Mouse (Mus musculus) liver, embryonic 15.5 days (tissue): ENCODE measurements around the gene Smyd5. TPM values are rescaled to one million over a fixed set of nuclear protein-coding genes. Genes with fewer than 3 reads are reported as not detected.
A peak's percentile ranks its signal among the peaks of the same experiment; 100 is the strongest.
"Not testable (repeated sequence)": the region's sequence is repeated elsewhere in the genome, so short reads cannot be mapped to it uniquely, and the experiment has no call there.

Source experiments
- ATAC-seq: fragments of 200-750 bp; cut with Nextera tagmentation; 2 replicates; pipeline ENCODE4 v1.8.0; 2017; ENCODE audit warnings: moderate number of reproducible peaks, mild to moderate bottlenecking, moderate library complexity; ENCODE audit not compliant: insufficient read depth
- H3K27ac ChIP-seq: fragments of 300-500 bp; sonication (generic); replicated peaks from 2 replicates; pipeline ENCODE4 v1.5.1; 2015; ENCODE audit warnings: mild to moderate bottlenecking, inconsistent platforms
- H3K27me3 ChIP-seq: fragments of 300-500 bp; sonication (generic); 2 replicates; pipeline ENCODE4 v1.6.1; 2015; ENCODE audit warnings: mild to moderate bottlenecking, inconsistent platforms
- H3K36me3 ChIP-seq: fragments of 300-500 bp; sonication (generic); replicated peaks from 2 replicates; pipeline ENCODE4 v1.6.1; 2015; ENCODE audit warnings: moderate library complexity, mild to moderate bottlenecking, inconsistent platforms
- H3K4me1 ChIP-seq: fragments of 300-500 bp; sonication (generic); replicated peaks from 2 replicates; pipeline ENCODE4 v1.6.1; 2015; ENCODE audit warnings: inconsistent platforms
- H3K4me2 ChIP-seq: fragments of 300-500 bp; sonication (generic); 2 replicates; pipeline ENCODE4 v1.6.1; 2015; ENCODE audit warnings: moderate library complexity, mild to moderate bottlenecking, inconsistent platforms
- H3K4me3 ChIP-seq: fragments of 300-500 bp; sonication (generic); replicated peaks from 2 replicates; pipeline ENCODE4 v1.5.1; 2015; ENCODE audit warnings: mild to moderate bottlenecking, inconsistent platforms
- H3K9ac ChIP-seq: fragments of 300-500 bp; sonication (generic); 2 replicates; pipeline ENCODE4 v1.6.1; 2015; ENCODE audit warnings: moderate library complexity, mild to moderate bottlenecking, inconsistent platforms
- H3K9me3 ChIP-seq: fragments of 300-500 bp; sonication (generic); replicated peaks from 2 replicates; pipeline ENCODE4 v1.6.1; 2016; ENCODE audit warnings: inconsistent platforms
- WGBS: fragments of 180-500 bp; shearing (Covaris S2); methylation state at CpG from one replicate; pipeline ENCODE4 v1.1.7; 2015; ENCODE audit warnings: mixed read lengths; ENCODE audit not compliant: insufficient replicate concordance; 5-methylcytosine and 5-hydroxymethylcytosine counted together
- polyA plus RNA-seq: library from polyadenylated mRNA; unstranded; fragments of >200 nt; fragmentation: Nextera tagmentation; extraction: Ambion mirVana; gene quantifications from 2 replicates; pipeline ENCODE4 v1.2.1, GENCODE M21; 2015

The Smyd5 gene
- polyA plus RNA-seq, 1 experiment from 2014 or later = 20.1 TPM

DNA sequence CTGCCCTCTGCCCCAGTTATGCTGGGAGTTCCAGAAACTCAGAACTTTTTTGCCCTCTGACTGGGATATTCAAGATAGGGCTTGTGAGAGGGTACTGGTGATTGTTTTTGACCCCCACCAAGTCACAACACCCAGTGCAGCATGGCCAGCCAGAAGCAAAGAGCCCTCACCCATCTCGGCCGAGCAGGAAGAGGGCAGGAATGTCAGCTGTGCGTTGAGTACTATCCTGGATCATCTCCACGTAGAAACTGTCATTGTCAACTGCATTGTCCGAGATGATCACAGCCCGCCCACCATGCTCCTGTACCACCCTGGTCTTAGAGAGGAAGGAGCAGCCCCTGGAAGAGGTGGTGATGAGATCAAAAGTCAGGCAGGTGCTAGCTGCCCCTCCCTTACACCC lies 15.6 kb downstream of the Smyd5 start:
- Histone ChIP-seq H3K4me3 (no peak overlapping the region), H3K27me3 (no peaks in the 10 kb centered on the region), H3K4me1 (peaks cover 15% of the 10 kb centered on the region), H3K4me2 (no peak overlapping the region), H3K27ac (no peak overlapping the region), H3K9ac (no peak overlapping the region), H3K9me3 (no peaks in the 10 kb centered on the region), H3K36me3 (peaks cover 41% of the 10 kb centered on the region)
- 81% methylated on average over 6 of the region's 6 CpGs for WGBS
- ATAC-seq = no peak

DNA sequence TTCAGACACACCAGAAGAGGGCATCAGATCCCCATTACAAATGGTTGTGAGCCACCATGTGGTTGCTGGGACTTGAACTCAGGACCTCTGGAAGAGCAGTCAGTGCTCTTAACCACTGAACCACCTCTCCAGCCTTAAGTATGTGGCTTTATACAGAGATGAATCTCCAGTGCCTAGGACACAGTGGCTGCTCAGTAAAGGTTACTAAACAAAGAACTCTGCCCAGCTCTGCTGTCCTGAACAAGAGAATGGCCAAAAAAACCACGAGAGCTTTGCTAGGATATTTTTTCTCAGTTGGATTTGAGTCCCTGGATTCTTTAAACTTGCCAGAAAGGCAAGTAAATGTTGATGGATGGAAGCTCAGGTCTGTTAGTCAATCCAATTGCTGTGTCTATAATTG lies 18.4 kb downstream of the Smyd5 start:
- Histone ChIP-seq H3K9ac (peak overlapping the region; percentile 90), H3K36me3 (peaks cover 29% of the 10 kb centered on the region), H3K27ac (peak overlapping the region; percentile 89; the same call in 1 of the 2 replicates), H3K4me1 (peaks cover 41% of the 10 kb centered on the region), H3K4me3 (peak overlapping the region; percentile 81), H3K4me2 (peak overlapping the region; percentile 100)
- ATAC-seq, H3K9me3 ChIP-seq, H3K27me3 ChIP-seq: not testable (repeated sequence)
- WGBS = 34% methylated on average over 1 of the region's 1 CpGs

GRCm38 (mm10) chr6:85450697-85451663 lies 19.2 kb downstream of the Smyd5 start, which contains the start of gene Cct7:
Gene Cct7, plus strand, starts transcription at chr6:85451514.
- peak within 1 kb of the TSS; percentile 90 for H3K9ac ChIP-seq
- peak within 1 kb of the TSS; percentile 100 for H3K4me2 ChIP-seq
- no peaks in the 10 kb centered on the region for H3K27me3 ChIP-seq
- under 1% methylated on average over 96 of the region's 96 CpGs for WGBS
- H3K4me1 ChIP-seq = peaks cover 47% of the 10 kb centered on the region
- no peaks in the 10 kb centered on the region for H3K9me3 ChIP-seq
- H3K27ac ChIP-seq = peak within 1 kb of the TSS; percentile 95
- H3K36me3 ChIP-seq = peaks cover 20% of the 10 kb centered on the region
- peak; percentile 95 for ATAC-seq
- H3K4me3 ChIP-seq = peak within 1 kb of the TSS; percentile 81

DNA sequence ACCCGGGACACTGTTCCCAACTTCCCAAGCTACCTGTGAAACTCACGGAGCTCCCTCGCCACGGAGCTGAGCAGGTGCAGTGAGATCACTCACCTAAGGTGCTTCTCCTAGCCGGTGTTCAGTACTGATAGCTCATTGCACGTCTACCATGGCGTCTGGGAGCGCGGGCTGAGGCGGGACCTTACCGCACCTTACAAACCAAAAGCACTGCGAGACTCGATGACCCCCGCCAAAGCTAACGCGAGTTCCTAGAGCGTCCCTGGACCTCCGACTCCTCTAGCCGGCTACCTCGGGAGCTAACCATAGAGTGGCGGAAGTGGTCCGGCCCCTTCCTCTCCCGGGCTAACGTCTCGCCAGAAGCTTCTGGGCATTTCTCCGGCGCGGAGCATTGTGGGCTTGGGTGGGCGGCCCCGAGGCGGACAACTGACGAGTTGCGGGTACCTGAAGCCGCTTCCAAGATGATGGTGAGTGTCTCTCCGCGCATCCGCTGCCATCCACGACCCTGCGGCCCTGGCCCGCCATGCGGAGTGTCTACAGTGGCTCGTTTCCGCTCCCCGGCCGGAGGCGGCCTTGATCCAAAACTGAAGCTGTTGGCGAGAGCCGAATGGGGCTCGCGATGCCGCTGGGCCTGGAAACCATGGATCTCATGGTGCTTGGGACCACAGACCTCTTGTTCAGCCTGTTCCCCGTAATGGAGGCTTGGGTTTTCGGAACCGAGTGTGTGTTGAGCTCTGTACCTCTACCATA lies 20.0 kb downstream of the Smyd5 start, which contains the start of gene Pradc1:
Gene Pradc1, minus strand, starts transcription at position 307 of the 747 bp plus-strand sequence.
- H3K4me3 ChIP-seq = peak within 1 kb of the TSS; percentile 81

GRCm38 (mm10) chr6:85452411-85452665 lies 20.5 kb downstream of the Smyd5 start:
- Histone ChIP-seq H3K9ac (peak overlapping the region; percentile 84), H3K4me2 (peak overlapping the region; percentile 100), H3K36me3 (peaks cover 7% of the 10 kb centered on the region; the same call in 1 of the 2 replicates), H3K4me3 (peak overlapping the region; percentile 81), H3K9me3 (no peaks in the 10 kb centered on the region), H3K4me1 (peaks cover 60% of the 10 kb centered on the region), H3K27me3 (no peaks in the 10 kb centered on the region), H3K27ac (peak overlapping the region; percentile 95)
- ATAC-seq = no peak
- WGBS = under 1% methylated on average over 15 of the region's 15 CpGs

More for the DNA sequence above, 20.0 kb downstream of the Smyd5 start, which contains the start of gene Pradc1:
- peaks cover 12% of the 10 kb centered on the region; the same call in 1 of the 2 replicates for H3K36me3 ChIP-seq
- H3K9me3 ChIP-seq = no peaks in the 10 kb centered on the region
- H3K4me1 ChIP-seq = peaks cover 56% of the 10 kb centered on the region
- peak within 1 kb of the TSS; percentile 100 for H3K4me2 ChIP-seq
- WGBS = under 1% methylated on average over 54 of the region's 54 CpGs
- ATAC-seq = peak; percentile 74
- no peaks in the 10 kb centered on the region for H3K27me3 ChIP-seq
- H3K9ac ChIP-seq = peak within 1 kb of the TSS; percentile 90
- H3K27ac ChIP-seq = peak within 1 kb of the TSS; percentile 95

- Histone ChIP-seq H3K4me2 (peak overlapping the region; percentile 100), H3K9ac (peak overlapping the region; percentile 84), H3K27ac (peak overlapping the region; percentile 95), H3K27me3 (no peaks in the 10 kb centered on the region), H3K9me3 (no peaks in the 10 kb centered on the region), H3K36me3 (peaks cover 2% of the 10 kb centered on the region; the same call in 1 of the 2 replicates), H3K4me3 (peak overlapping the region; percentile 81), H3K4me1 (peaks cover 64% of the 10 kb centered on the region)
- WGBS = 4% methylated on average over 7 of the region's 7 CpGs
- ATAC-seq = no peak
Observed at GRCm38 (mm10) chr6:85452816-85453215, 21.0 kb downstream of the Smyd5 start.

- 76% methylated on average over 2 of the region's 2 CpGs for whole genome bisulfite sequencing
- Histone ChIP-seq H3K9me3 (no peaks in the 10 kb centered on the region), H3K4me1 (peaks cover 35% of the 10 kb centered on the region), H3K36me3 (peaks cover 63% of the 10 kb centered on the region), H3K4me3 (no peak overlapping the region), H3K9ac (no peak overlapping the region), H3K4me2 (no peak overlapping the region), H3K27ac (no peak overlapping the region), H3K27me3 (no peaks in the 10 kb centered on the region)
- ATAC-seq = no peak
Observed at GRCm38 (mm10) chr6:85459621-85460020, 27.8 kb downstream of the Smyd5 start.

- Histone ChIP-seq H3K4me2 (no peak overlapping the region), H3K27me3 (no peaks in the 10 kb centered on the region), H3K9ac (no peak overlapping the region), H3K27ac (no peak overlapping the region), H3K4me3 (no peak overlapping the region), H3K36me3 (peaks cover 93% of the 10 kb centered on the region), H3K9me3 (no peaks in the 10 kb centered on the region), H3K4me1 (no peaks in the 10 kb centered on the region)
- no peak for ATAC-seq
Observed at GRCm38 (mm10) chr6:85465381-85465780, 33.6 kb downstream of the Smyd5 start.

DNA sequence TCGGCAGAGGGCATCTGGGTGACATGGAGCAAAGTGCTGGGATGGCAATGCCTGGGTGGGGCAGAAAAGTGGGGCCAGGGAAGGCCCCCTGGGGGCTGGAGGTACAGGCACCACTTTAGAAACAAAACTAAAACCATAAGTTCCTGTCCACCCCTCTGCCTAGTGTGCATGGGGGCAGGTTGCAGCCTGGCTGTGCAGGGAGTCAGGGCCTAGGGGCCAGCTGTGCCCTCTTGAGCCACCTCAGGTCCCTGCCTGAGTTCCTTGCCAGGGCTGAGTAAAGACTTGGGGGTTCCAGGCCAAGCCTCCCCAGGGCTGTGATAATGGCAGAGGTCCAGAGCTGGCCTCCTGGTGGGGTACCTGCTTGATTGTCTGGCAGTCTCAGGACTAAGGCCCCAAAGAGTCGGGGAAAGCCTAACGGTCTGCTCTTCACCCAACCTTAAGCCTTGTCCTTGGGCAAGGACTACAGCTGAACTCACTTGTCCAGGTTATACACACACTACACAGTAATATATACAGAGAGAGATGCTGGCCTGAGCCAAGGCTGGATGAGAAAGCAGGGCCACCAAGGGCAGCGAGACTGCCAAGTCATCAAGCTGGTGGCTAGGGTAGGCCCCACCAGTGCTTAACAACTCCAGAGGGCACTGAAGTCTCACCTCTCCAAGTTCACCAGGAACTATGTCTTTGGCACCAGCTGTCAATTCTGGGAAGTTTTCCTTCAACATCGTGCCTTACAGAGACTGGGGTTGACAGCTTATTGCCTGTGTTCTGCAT lies 38.1 kb downstream of the Smyd5 start:
- WGBS = 71% methylated on average over 5 of the region's 5 CpGs
- no peak for ATAC-seq

DNA sequence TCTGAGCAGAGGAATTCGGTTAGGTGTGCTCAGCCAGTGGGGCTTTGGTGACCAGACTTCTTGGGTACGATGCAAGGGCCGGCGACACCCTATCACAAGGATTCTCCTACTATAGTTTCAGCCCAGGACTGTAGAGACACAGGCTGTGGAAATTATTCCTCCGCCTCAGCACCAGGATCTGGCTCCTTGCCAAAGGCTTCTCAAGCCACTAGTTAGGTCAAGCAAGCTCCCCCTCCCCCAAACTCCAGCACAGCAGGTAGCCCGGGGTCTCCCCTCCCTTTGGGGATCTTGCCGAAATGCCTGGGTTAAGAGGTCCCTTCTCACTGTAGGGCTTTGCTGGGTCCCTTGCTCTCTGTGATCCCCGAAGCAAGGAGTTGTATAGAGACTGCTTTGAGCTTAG lies 40.2 kb downstream of the Smyd5 start:
- Histone ChIP-seq H3K36me3 (peaks cover 28% of the 10 kb centered on the region), H3K4me3 (no peak overlapping the region), H3K27ac (no peak overlapping the region), H3K4me1 (no peaks in the 10 kb centered on the region), H3K9me3 (no peaks in the 10 kb centered on the region), H3K9ac (no peak overlapping the region), H3K4me2 (no peak overlapping the region), H3K27me3 (peaks cover 8% of the 10 kb centered on the region)
- no peak for ATAC-seq
- 52% methylated on average over 8 of the region's 8 CpGs for WGBS

More for the DNA sequence above, 38.1 kb downstream of the Smyd5 start:
- no peak overlapping the region for H3K27ac ChIP-seq
- H3K4me3 ChIP-seq = no peak overlapping the region
- H3K9ac ChIP-seq = no peak overlapping the region
- no peaks in the 10 kb centered on the region for H3K9me3 ChIP-seq
- peaks cover 4% of the 10 kb centered on the region; the same call in 1 of the 2 replicates for H3K27me3 ChIP-seq
- peaks cover 49% of the 10 kb centered on the region for H3K36me3 ChIP-seq
- no peaks in the 10 kb centered on the region for H3K4me1 ChIP-seq
- H3K4me2 ChIP-seq = no peak overlapping the region
